Mouse (Mus musculus) erythroblast, embryonic 14.5 days (primary cell): ENCODE results near the gene Arid5b. TPM values are rescaled to one million over a fixed set of nuclear protein-coding genes. Genes with fewer than 3 reads are reported as not detected.

Experiments used
- H3K27me3 ChIP-seq: 2 replicates; pipeline ENCODE4 v1.6.1; 2012; ENCODE audit warnings: inconsistent platforms; ENCODE audit not compliant: control insufficient read depth
- H3K36me3 ChIP-seq: 2 replicates; pipeline ENCODE4 v1.6.1; 2012; ENCODE audit warnings: mild to moderate bottlenecking, inconsistent platforms; ENCODE audit not compliant: control insufficient read depth
- H3K4me1 ChIP-seq: 2 replicates; pipeline ENCODE4 v1.6.1; 2012; ENCODE audit warnings: inconsistent platforms; ENCODE audit not compliant: control insufficient read depth
- H3K4me3 ChIP-seq: replicated peaks from 2 replicates; pipeline ENCODE3; 2012; ENCODE audit warnings: moderate library complexity, mild to moderate bottlenecking, inconsistent platforms
- H3K9me3 ChIP-seq: 2 replicates; pipeline ENCODE4 v1.6.1; 2012; ENCODE audit warnings: low read length, inconsistent platforms, mixed read lengths; ENCODE audit not compliant: control insufficient read depth
- GATA1 ChIP-seq: IDR thresholded peaks from 2 replicates; pipeline ENCODE4 v1.6.1; 2012; ENCODE audit warnings: low read length, inconsistent platforms, mixed read lengths
- TAL1 ChIP-seq: IDR thresholded peaks from 3 replicates; pipeline ENCODE4 v1.6.1; 2012; ENCODE audit warnings: low read length, inconsistent platforms, mixed read lengths
- polyA plus RNA-seq: library from polyadenylated mRNA; stranded (reverse); fragments of >175 nt; gene quantifications from 2 replicates; pipeline ENCODE4 v1.2.3, GENCODE M21; 2012

Arid5b gene
- polyA plus RNA-seq, 1 experiment = 0.01 TPM

- Histone ChIP-seq H3K4me1 (peaks cover 16% of the 10 kb centered on the region), H3K36me3 (peaks cover 3% of the 10 kb centered on the region), H3K27me3 (no peaks in the 10 kb centered on the region), H3K4me3 (no peak overlapping the region), H3K9me3 (0 out of 2 replicates have a peak, but pooled peaks cover 2% of the 10 kb centered on the region)
- TF ChIP-seq GATA1 (no peak), TAL1 (no peak)
Measured at GRCm38 (mm10) chr10:68179741-68180140, 98.8 kb downstream of the Arid5b start.

GRCm38 (mm10) chr10:68179339-68179738 lies 99.2 kb downstream of the Arid5b start:
- peaks cover 16% of the 10 kb centered on the region for H3K4me1 ChIP-seq
- peaks cover 3% of the 10 kb centered on the region for H3K36me3 ChIP-seq
- 0 out of 2 replicates have a peak, but pooled peaks cover 2% of the 10 kb centered on the region for H3K9me3 ChIP-seq
- TF ChIP-seq GATA1 (no peak), TAL1 (no peak)
- no peaks in the 10 kb centered on the region for H3K27me3 ChIP-seq
- no peak overlapping the region for H3K4me3 ChIP-seq

- Histone ChIP-seq H3K4me3 (no peak overlapping the region), H3K36me3 (peaks cover 3% of the 10 kb centered on the region), H3K27me3 (no peaks in the 10 kb centered on the region), H3K4me1 (peaks cover 16% of the 10 kb centered on the region), H3K9me3 (0 out of 2 replicates have a peak, but pooled peaks cover 2% of the 10 kb centered on the region)
- TF ChIP-seq TAL1 = no peak
- TF ChIP-seq GATA1 = no peak
Measured at GRCm38 (mm10) chr10:68177697-68178485, 100.6 kb downstream of the Arid5b start.

GRCm38 (mm10) chr10:68175811-68176210 lies 102.7 kb downstream of the Arid5b start:
- H3K27me3 ChIP-seq = no peaks in the 10 kb centered on the region
- peaks cover 13% of the 10 kb centered on the region for H3K4me1 ChIP-seq

GRCm38 (mm10) chr10:68173634-68174033 lies 104.9 kb downstream of the Arid5b start:
- peaks cover 4% of the 10 kb centered on the region; the same call in 1 of the 2 replicates for H3K4me1 ChIP-seq
- no peaks in the 10 kb centered on the region for H3K9me3 ChIP-seq
- TF ChIP-seq GATA1 (no peak), TAL1 (no peak)
- H3K36me3 ChIP-seq = peaks cover 6% of the 10 kb centered on the region
- no peaks in the 10 kb centered on the region for H3K27me3 ChIP-seq
- no peak overlapping the region for H3K4me3 ChIP-seq

More at GRCm38 (mm10) chr10:68175811-68176210, 102.7 kb downstream of the Arid5b start:
- no peak overlapping the region for H3K4me3 ChIP-seq
- H3K36me3 ChIP-seq = no peaks in the 10 kb centered on the region; the same call in 1 of the 2 replicates
- TF ChIP-seq GATA1 (no peak), TAL1 (no peak)
- no peaks in the 10 kb centered on the region for H3K9me3 ChIP-seq

- H3K9me3 ChIP-seq = no peaks in the 10 kb centered on the region
- no peaks in the 10 kb centered on the region for H3K27me3 ChIP-seq
- TF ChIP-seq GATA1 (no peak), TAL1 (no peak)
Measured at GRCm38 (mm10) chr10:68172906-68173305, 105.6 kb downstream of the Arid5b start.

GRCm38 (mm10) chr10:68171974-68172373 lies 106.6 kb downstream of the Arid5b start:
- Histone ChIP-seq H3K27me3 (no peaks in the 10 kb centered on the region), H3K9me3 (no peaks in the 10 kb centered on the region), H3K36me3 (peaks cover 6% of the 10 kb centered on the region), H3K4me3 (no peak overlapping the region), H3K4me1 (peaks cover 4% of the 10 kb centered on the region; the same call in 1 of the 2 replicates)
- no peak for TF ChIP-seq TAL1
- no peak for TF ChIP-seq GATA1

More at GRCm38 (mm10) chr10:68172906-68173305, 105.6 kb downstream of the Arid5b start:
- H3K36me3 ChIP-seq = peaks cover 6% of the 10 kb centered on the region
- no peak overlapping the region for H3K4me3 ChIP-seq
- H3K4me1 ChIP-seq = peaks cover 4% of the 10 kb centered on the region; the same call in 1 of the 2 replicates

- H3K36me3 ChIP-seq = peaks cover 10% of the 10 kb centered on the region
- no peaks in the 10 kb centered on the region for H3K9me3 ChIP-seq
- H3K27me3 ChIP-seq = no peaks in the 10 kb centered on the region
- no peak overlapping the region for H3K4me3 ChIP-seq
- TF ChIP-seq GATA1 (no peak), TAL1 (no peak)
- H3K4me1 ChIP-seq = peaks cover 4% of the 10 kb centered on the region
Measured at GRCm38 (mm10) chr10:68168613-68169012, 109.9 kb downstream of the Arid5b start.

- Histone ChIP-seq H3K4me1 (peaks cover 4% of the 10 kb centered on the region), H3K4me3 (no peak overlapping the region), H3K27me3 (no peaks in the 10 kb centered on the region), H3K36me3 (peaks cover 12% of the 10 kb centered on the region), H3K9me3 (no peaks in the 10 kb centered on the region)
- TF ChIP-seq GATA1 (no peak), TAL1 (no peak)
Measured at GRCm38 (mm10) chr10:68168141-68168540, 110.4 kb downstream of the Arid5b start.
